Mouse (Mus musculus) hindbrain, embryonic 12.5 days (tissue): ENCODE data around the gene Acrbp. TPM values are rescaled to one million over a fixed set of nuclear protein-coding genes. Genes with fewer than 3 reads are reported as not detected.
A peak's percentile ranks its signal among the peaks of the same experiment; 100 is the strongest.

Experiments
- ATAC-seq: fragments of 200-750 bp; cut with Nextera tagmentation; 2 replicates; pipeline ENCODE4 v1.8.0; 2017; ENCODE audit warnings: moderate TSS enrichment; ENCODE audit not compliant: low FRiP score
- H3K27ac ChIP-seq: fragments of 300-500 bp; sonication (generic); 2 replicates; pipeline ENCODE4 v1.5.1; 2016; ENCODE audit warnings: mild to moderate bottlenecking
- H3K27me3 ChIP-seq: fragments of 300-500 bp; sonication (generic); 2 replicates; pipeline ENCODE4 v1.6.1; 2016; ENCODE audit warnings: mild to moderate bottlenecking
- H3K36me3 ChIP-seq: fragments of 300-500 bp; sonication (generic); 2 replicates; pipeline ENCODE4 v1.6.1; 2016; ENCODE audit warnings: mild to moderate bottlenecking
- H3K4me1 ChIP-seq: fragments of 300-500 bp; sonication (generic); 2 replicates; pipeline ENCODE4 v1.6.1; 2016
- H3K4me2 ChIP-seq: fragments of 300-500 bp; sonication (generic); replicated peaks from 2 replicates; pipeline ENCODE4 v1.6.1; 2016; ENCODE audit warnings: mild to moderate bottlenecking
- H3K4me3 ChIP-seq: fragments of 300-500 bp; sonication (generic); 2 replicates; pipeline ENCODE4 v1.5.1; 2016; ENCODE audit warnings: mild to moderate bottlenecking
- H3K9ac ChIP-seq: fragments of 300-500 bp; sonication (generic); 2 replicates; pipeline ENCODE4 v1.6.1; 2016; ENCODE audit warnings: mild to moderate bottlenecking, moderate library complexity
- H3K9me3 ChIP-seq: fragments of 300-500 bp; sonication (generic); replicated peaks from 2 replicates; pipeline ENCODE4 v1.6.1; 2016; ENCODE audit warnings: mild to moderate bottlenecking
- whole genome bisulfite sequencing: fragments of 180-500 bp; shearing (Covaris S2); methylation state at CpG from one replicate; pipeline ENCODE4 v1.1.7; 2016; 5-methylcytosine and 5-hydroxymethylcytosine counted together
- polyA plus RNA-seq: library from polyadenylated mRNA; unstranded; fragments of >200 nt; fragmentation: Nextera tagmentation; extraction: Ambion mirVana; gene quantifications from 2 replicates; pipeline ENCODE4 v1.2.1, GENCODE M21; 2016

Gene Acrbp
- polyA plus RNA-seq, 1 experiment from 2014 or later = 18.3 TPM

- no peak overlapping the region for H3K9ac ChIP-seq
- no peak overlapping the region for H3K4me3 ChIP-seq
- H3K9me3 ChIP-seq = no peaks in the 10 kb centered on the region
- no peaks in the 10 kb centered on the region for H3K36me3 ChIP-seq
- H3K27me3 ChIP-seq = no peaks in the 10 kb centered on the region
- H3K27ac ChIP-seq = peak overlapping the region; percentile 83
- H3K4me2 ChIP-seq = no peak overlapping the region
- 25% methylated on average over 2 of the region's 2 CpGs for WGBS
- ATAC-seq = peak; percentile 75
- peaks cover 10% of the 10 kb centered on the region for H3K4me1 ChIP-seq
Measured at GRCm38 (mm10) chr6:125071896-125072279, 22.4 kb downstream of the Acrbp start.

GRCm38 (mm10) chr6:125073825-125074224, 24.3 kb downstream of the Acrbp start:
- Histone ChIP-seq H3K9ac (no peak overlapping the region), H3K27ac (no peak overlapping the region), H3K9me3 (no peaks in the 10 kb centered on the region), H3K27me3 (no peaks in the 10 kb centered on the region), H3K4me3 (no peak overlapping the region), H3K4me1 (peaks cover 10% of the 10 kb centered on the region), H3K36me3 (no peaks in the 10 kb centered on the region), H3K4me2 (no peak overlapping the region)
- ATAC-seq = no peak
- 72% methylated on average over 8 of the region's 8 CpGs for WGBS

DNA sequence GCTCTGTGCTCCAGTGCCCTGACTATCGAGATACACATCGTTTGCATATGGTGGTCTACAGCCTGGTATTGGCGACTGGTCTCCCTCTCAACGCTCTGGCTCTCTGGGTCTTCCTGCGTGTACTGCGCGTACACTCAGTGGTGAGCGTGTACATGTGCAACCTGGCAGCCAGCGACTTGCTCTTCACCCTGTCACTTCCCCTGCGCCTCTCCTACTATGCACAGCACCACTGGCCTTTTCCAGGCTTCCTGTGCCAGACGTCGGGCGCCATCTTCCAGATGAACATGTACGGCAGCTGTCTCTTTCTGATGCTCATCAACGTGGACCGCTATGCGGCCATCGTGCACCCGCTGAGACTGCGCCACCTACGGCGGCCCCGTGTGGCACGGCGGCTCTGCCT, 31.9 kb downstream of the Acrbp start:
- Histone ChIP-seq H3K9ac (peak overlapping the region; percentile 53), H3K9me3 (no peaks in the 10 kb centered on the region), H3K4me1 (peaks cover 10% of the 10 kb centered on the region; the same call in 1 of the 2 replicates), H3K27me3 (no peaks in the 10 kb centered on the region), H3K4me2 (peak overlapping the region; percentile 66), H3K4me3 (peak overlapping the region; percentile 41), H3K27ac (peak overlapping the region; percentile 90), H3K36me3 (no peaks in the 10 kb centered on the region)
- ATAC-seq = peak; percentile 59
- 24% methylated on average over 25 of the region's 25 CpGs for WGBS

DNA sequence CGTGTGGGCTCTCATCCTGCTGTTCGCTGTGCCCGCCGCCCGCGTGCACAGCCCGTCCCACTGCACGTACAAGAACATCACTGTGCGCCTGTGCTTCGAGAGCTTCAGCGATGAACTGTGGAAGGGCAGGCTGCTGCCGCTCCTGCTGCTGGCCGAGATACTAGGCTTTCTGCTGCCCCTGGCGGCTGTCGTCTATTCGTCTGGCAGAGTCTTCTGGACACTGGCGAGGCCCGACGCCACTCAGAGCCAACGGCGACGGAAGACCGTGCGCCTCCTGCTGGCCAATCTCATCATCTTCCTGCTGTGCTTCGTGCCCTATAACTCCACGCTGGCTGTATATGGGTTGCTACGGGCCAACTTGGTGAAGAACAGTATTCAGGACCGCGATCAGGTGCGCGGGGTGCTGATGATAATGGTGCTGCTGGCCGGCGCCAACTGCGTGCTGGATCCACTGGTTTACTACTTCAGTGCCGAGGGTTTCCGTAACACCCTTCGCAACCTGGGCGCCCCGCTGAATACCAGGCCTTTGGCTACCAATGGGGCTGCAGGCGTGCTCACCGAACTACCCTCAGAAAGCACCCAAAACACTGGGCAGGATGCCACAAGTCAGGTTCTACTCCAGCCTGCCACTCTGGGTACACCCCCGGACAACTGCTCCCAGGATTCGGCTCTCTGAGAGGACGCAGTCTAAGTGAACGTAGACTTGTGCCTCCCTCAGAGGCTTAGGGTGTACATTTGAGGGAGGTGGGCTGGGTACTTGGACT, 32.5 kb downstream of the Acrbp start:
- no peaks in the 10 kb centered on the region for H3K36me3 ChIP-seq
- WGBS = 23% methylated on average over 45 of the region's 45 CpGs
- peak overlapping the region; percentile 53 for H3K9ac ChIP-seq
- H3K4me1 ChIP-seq = peaks cover 10% of the 10 kb centered on the region; the same call in 1 of the 2 replicates
- H3K9me3 ChIP-seq = no peaks in the 10 kb centered on the region
- peak overlapping the region; percentile 66 for H3K4me2 ChIP-seq
- peak overlapping the region; percentile 90 for H3K27ac ChIP-seq
- H3K4me3 ChIP-seq = peak overlapping the region; percentile 41
- H3K27me3 ChIP-seq = no peaks in the 10 kb centered on the region
- peak; percentile 90 for ATAC-seq

- WGBS = 84% methylated on average over 7 of the region's 7 CpGs
- Histone ChIP-seq H3K4me3 (no peak overlapping the region), H3K27ac (no peak overlapping the region), H3K27me3 (no peaks in the 10 kb centered on the region), H3K36me3 (no peaks in the 10 kb centered on the region), H3K4me2 (no peak overlapping the region), H3K9me3 (no peaks in the 10 kb centered on the region), H3K9ac (no peak overlapping the region), H3K4me1 (peaks cover 10% of the 10 kb centered on the region; the same call in 1 of the 2 replicates)
- no peak for ATAC-seq
Measured at GRCm38 (mm10) chr6:125082801-125083386, 33.4 kb downstream of the Acrbp start.

GRCm38 (mm10) chr6:125084424-125084823, 34.9 kb downstream of the Acrbp start:
- no peak overlapping the region for H3K4me2 ChIP-seq
- no peak overlapping the region for H3K27ac ChIP-seq
- H3K9me3 ChIP-seq = no peaks in the 10 kb centered on the region
- H3K9ac ChIP-seq = no peak overlapping the region
- H3K4me3 ChIP-seq = no peak overlapping the region
- H3K4me1 ChIP-seq = peaks cover 19% of the 10 kb centered on the region
- 6% methylated on average over 4 of the region's 4 CpGs for WGBS
- ATAC-seq = no peak
- H3K27me3 ChIP-seq = no peaks in the 10 kb centered on the region
- no peaks in the 10 kb centered on the region for H3K36me3 ChIP-seq

DNA sequence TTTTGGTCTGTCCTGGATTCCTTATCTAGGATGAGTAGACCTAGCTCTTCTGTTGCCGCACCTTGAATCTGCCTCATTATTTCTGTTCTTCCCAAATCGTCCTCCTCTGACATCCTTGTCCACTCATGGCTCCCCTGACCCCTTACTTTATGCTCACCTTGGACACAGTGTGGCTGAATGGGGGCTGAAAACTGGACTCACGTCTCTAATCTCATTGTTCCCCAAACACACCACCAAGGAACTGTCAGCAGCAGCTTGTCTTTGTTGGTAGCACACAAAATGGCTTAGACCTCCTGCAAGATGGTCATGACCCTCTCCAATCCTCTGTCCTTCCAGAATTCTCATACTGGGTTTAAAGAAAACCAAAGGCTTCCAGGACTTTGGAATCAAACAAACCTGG, 38.4 kb downstream of the Acrbp start:
- WGBS = 72% methylated on average over 3 of the region's 3 CpGs
- Histone ChIP-seq H3K27ac (peak overlapping the region; percentile 92), H3K4me3 (no peak overlapping the region)

GRCm38 (mm10) chr6:125088561-125089321, 39.3 kb downstream of the Acrbp start:
- Histone ChIP-seq H3K4me3 (no peak overlapping the region), H3K4me2 (peak overlapping the region; percentile 50), H3K9me3 (no peaks in the 10 kb centered on the region), H3K27me3 (no peaks in the 10 kb centered on the region), H3K4me1 (peaks cover 29% of the 10 kb centered on the region), H3K27ac (peak overlapping the region; percentile 92), H3K36me3 (no peaks in the 10 kb centered on the region), H3K9ac (0 out of 2 replicates have a peak overlapping the region, but pooled peaks have one; percentile 20)
- peak; percentile 85 for ATAC-seq
- 2% methylated on average over 17 of the region's 20 CpGs for WGBS

More for the DNA sequence above, 38.4 kb downstream of the Acrbp start:
- Histone ChIP-seq H3K36me3 (no peaks in the 10 kb centered on the region), H3K9me3 (no peaks in the 10 kb centered on the region), H3K27me3 (no peaks in the 10 kb centered on the region), H3K9ac (no peak overlapping the region), H3K4me2 (no peak overlapping the region), H3K4me1 (peaks cover 29% of the 10 kb centered on the region)
- ATAC-seq = no peak

GRCm38 (mm10) chr6:125089521-125090321, 40.2 kb downstream of the Acrbp start:
- H3K36me3 ChIP-seq = no peaks in the 10 kb centered on the region
- H3K4me2 ChIP-seq = peak overlapping the region; percentile 50
- ATAC-seq = peak; percentile 81
- H3K4me1 ChIP-seq = peaks cover 28% of the 10 kb centered on the region
- H3K9ac ChIP-seq = peak overlapping the region; percentile 50
- H3K27me3 ChIP-seq = no peaks in the 10 kb centered on the region
- 4% methylated on average over 15 of the region's 15 CpGs for WGBS
- no peak overlapping the region for H3K4me3 ChIP-seq
- H3K9me3 ChIP-seq = no peaks in the 10 kb centered on the region
- peak overlapping the region; percentile 92 for H3K27ac ChIP-seq

DNA sequence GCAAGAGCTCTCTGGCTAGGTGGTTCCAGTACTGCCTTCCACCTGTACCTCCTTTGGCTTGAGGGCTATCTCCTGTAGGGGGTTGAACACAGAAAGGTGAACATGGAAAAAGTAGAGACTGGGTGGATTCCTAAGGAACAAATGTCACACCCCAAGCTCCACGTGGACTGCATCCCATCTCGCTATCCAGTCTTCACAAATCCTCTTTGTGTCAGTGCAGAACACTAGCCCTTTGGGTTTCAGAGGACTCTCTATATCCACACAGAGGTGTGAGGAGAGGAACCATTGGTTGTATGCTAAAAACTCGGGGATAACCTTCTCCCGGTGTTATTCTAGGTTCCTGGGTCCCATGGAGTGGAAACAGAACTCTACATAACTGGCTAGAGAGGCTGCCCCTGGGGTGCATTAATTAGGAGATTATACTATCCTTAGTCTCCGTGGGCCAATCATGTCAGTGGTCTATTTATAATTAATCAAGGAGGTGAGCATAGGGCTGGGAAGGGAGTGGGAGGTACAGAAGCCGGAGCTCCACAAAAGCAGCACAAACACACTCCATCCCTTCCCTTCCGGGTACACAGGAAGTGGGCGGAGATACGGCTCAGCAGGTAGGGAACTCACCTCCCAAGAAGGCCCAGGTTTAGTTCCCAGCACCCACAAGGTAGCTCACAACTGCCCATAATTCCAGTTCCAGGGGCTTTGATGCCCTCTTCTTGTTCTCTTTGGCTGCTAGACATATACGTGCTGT, 41.0 kb downstream of the Acrbp start:
- H3K4me3 ChIP-seq = no peak overlapping the region
- H3K27ac ChIP-seq = peak overlapping the region; percentile 92
- no peak for ATAC-seq
- H3K9ac ChIP-seq = peak overlapping the region; percentile 50; the same call in 1 of the 2 replicates
- peak overlapping the region; percentile 50 for H3K4me2 ChIP-seq
- WGBS = 51% methylated on average over 10 of the region's 10 CpGs
- no peaks in the 10 kb centered on the region for H3K27me3 ChIP-seq
- no peaks in the 10 kb centered on the region for H3K36me3 ChIP-seq
- H3K9me3 ChIP-seq = no peaks in the 10 kb centered on the region
- H3K4me1 ChIP-seq = peaks cover 27% of the 10 kb centered on the region

GRCm38 (mm10) chr6:125092372-125092771, 42.9 kb downstream of the Acrbp start:
- H3K27me3 ChIP-seq = no peaks in the 10 kb centered on the region
- no peak overlapping the region for H3K4me3 ChIP-seq
- H3K36me3 ChIP-seq = no peaks in the 10 kb centered on the region
- peaks cover 27% of the 10 kb centered on the region for H3K4me1 ChIP-seq
- H3K4me2 ChIP-seq = no peak overlapping the region
- 0 out of 2 replicates have a peak overlapping the region, but pooled peaks have one; percentile 44 for H3K27ac ChIP-seq
- no peak for ATAC-seq
- WGBS = 96% methylated on average over 5 of the region's 5 CpGs
- H3K9ac ChIP-seq = no peak overlapping the region; the same call in 1 of the 2 replicates
- H3K9me3 ChIP-seq = no peaks in the 10 kb centered on the region
